Mouse (Mus musculus) monocyte, adult 2 months (primary cell): ENCODE results near the gene Nol9.

ENCODE experiments used
- DNase-seq, 2 experiments: peaks; one replicate each; pipeline ENCODE4 v3.0.0; 2022; ENCODE audit warnings: low spot score in 2 of 2, low read depth in 1 of 2

Gene Nol9

DNA sequence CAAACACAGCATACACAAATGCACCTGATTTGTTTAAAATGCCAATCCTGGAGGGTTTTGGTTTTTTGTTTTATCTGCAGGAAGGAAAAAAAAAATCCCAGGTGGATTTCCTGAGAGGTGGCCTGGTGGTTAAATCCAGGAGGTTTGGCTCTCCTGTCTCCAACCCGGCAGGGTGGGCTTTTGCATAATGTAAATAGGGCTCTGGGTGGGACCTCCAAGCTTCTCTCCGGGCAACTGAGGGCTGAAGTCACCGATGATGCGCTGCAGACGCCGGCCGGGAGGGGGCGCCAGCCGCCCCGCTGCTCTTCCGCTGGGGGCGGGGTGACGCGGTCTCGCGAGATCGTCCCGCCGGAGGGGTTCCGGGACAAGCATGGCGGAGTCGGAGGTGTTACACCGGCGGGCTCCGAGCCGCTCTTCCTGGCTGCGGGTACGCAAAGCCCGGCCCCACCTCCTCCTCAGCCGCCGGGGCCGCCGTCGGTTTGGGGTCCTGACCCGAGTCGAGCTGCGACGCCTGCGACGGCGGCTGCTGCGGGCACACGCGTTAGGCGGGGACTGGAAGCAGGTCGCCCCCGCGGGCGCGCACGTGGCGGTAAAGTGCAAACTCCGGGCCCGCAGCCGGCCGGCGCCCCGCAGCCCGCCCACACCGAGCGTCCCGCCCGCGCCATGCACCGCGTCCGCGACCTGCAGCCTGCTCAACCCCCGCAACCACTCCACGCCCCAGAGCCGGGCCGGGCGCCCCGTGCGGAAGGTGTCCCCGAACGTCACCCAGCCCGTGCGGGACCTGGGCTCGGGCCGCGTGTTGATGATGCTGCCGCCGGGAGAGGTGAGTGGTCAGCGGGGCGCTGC lies at the start of gene Nol9:
Nol9 (plus strand) TSS at position 337 of the 846 bp plus-strand sequence.
- peak; percentile 72 to 88 for DNase-seq

DNA sequence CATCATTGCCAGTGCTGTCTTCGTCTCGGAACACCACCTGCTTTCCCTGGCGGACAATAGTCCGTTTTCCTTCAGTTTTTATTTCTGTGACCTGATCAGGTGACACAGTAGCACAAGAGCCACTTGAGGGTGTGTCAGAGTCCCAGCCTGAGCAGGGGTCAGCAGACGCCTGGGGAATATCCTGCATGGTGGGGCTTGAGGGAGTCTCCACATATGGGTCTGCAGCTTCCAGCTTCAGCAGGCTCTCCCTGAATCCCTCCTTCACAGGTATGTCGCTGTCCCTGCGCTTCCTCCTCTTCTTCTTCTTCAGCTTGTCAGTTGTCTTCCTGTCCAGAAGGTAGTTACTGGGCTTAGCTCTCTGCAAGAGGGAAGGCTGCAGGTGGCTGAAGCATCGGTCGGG lies 47.0 kb upstream of the Nol9 start:
- no peak for DNase-seq

DNA sequence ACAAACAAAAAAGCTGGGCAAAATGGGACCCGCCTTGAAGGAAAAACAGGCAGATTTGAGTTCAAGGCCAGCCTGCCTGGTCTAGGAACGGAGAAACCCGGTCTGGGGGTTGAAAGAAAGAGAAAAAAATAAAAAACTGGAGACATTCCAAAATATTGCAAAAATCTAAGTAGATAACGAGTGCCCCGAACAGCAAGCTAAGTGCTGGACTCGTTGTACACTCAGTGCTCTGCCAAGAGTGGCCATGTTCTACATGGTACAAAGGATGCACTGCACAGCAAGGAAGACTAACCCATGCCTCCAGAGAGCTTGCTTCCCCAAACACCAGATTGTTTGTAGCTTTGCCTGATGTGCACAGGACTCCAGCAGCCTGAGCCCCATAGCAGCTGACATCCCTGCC lies 46.1 kb upstream of the Nol9 start:
- no peak for DNase-seq

DNA sequence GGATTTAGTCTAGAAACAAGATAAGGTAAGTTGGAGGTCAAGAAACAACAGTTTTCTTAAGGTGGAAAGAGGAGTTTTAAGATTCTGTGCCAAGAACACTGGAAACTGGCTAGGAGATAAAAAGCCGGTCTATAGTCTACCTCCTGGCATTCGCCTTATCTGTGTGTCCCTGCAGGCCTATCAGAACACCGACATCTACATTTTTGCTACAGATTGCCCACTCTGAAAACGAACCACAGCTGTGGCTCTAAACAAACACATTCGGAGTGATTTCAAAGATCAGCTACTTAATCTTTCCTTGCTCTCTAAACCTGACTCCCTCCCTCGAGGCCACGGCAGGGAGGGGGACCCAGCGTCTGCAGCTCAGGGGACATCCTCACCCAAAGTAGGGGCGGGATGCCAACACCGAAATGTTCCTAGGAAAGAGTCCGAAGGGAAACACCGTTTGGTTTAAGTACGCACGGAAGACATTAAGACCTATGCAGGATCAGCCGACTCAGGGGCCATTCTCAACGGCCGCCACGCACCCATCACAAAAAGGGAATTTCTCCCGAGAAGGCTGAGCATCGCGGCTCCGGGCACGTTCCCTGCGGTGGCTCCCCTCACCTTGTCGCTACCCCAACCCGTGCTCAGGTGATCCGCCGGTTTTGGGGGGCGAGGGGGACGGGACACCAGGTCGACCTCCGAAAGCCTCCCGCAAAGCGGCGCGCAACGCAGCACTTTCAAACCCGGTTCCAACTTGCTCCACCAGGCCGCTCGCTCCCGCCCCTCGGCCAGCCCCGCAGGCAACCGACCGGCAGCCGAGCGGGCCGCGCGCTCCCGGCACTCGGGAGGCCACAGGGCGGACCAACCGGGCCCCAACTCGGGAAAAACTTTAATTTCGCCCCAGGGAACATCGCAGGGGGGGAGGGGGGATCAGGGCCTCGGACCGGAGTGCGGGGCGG lies 44.6 kb upstream of the Nol9 start:
- DNase-seq: no peak

DNA sequence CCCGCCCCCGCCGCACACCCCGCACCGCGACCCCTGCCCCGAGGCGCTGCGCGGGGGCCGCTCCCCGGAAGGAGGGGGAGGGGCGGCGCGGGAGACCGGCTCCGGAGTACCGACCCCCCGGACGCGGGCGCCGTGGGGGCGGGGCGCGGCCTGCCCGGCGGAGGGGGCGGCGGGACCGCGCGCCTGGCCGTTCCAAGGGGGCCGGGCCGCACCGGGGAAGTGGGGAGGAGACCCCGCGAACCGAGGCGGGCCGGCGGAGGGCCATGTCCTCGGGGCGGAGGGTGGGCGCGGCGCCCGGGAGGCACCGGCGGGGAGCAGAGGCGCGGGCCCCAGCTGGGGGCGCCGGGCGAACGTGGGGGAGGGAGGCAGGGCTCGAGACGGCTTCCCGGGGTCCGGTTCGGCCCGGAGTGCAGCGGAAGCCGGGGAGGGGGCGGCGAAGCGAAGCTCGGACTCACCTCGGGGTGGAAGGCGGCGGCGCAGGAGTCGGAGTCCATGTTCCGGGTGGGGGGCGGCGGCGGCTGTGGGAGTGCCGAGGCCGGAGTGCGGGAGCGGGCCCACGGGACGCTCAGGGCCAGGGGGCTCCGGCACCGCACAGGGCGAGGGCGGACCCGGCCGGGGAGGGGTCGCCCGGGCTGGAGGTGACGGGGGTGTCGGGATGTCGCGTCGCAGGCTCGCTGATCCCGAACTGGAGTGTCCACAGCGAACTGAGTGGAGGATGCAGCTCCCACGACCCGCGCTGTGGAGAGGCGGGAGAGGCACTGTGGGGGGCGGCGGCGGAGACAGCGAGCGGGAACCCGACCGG lies 43.5 kb upstream of the Nol9 start:
- DNase-seq: no peak

DNA sequence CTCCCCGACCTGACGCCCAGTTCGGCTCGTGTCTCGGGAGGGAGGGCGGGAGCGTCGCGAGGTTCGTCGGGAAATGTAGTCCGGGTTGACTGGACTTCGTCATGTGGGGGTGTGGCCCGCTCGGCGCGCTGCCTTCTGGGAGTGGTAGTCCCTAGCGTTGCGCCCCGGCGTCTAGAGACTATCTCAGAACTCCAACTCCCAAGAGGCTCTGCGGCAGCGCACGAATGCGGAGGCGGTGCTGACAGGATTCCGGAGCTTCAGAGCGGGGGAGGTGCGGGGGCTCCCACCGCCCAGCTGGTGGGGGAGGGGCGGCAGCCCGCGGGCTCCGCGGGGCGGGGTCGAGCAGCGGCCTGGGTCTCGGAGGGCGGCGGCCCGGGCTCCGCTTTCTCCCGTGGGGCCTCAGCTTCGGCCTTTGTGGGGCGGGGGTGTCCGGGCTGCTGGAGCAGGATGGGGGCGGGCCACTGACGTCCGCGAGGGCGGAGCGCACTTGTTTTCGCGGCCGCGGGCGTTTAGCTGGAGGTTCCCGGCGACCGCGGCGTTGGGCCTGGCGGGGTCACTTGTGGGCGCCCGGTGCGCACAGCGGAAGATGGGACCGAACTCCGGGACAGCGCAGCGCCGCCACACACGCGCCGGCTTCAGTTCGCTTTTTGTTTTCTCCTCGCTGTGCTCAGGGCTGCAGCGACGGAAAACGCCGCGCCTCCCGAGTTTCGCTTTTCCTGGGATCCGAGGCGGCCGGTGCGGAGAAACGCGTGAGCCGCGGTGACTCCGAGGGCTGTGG lies 42.8 kb upstream of the Nol9 start, which contains the start of gene Phf13:
Phf13 (minus strand) TSS at position 86 of the 778 bp plus-strand sequence.
- DNase-seq: peak; percentile 90 to 97

DNA sequence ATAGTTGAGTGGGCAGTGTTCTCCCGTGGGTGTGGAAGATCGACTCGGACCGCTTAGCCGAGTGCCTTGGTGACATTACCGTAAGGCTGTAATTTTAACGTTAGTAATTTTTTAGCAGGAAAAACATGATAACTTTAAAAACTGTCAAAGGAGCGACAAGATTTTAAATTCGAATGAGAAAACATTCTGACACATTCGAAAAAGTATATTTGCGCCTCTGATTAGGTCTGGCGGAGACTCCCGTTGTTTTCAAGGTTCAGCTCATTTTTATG lies 42.2 kb upstream of the Nol9 start:
- DNase-seq: no peak

DNA sequence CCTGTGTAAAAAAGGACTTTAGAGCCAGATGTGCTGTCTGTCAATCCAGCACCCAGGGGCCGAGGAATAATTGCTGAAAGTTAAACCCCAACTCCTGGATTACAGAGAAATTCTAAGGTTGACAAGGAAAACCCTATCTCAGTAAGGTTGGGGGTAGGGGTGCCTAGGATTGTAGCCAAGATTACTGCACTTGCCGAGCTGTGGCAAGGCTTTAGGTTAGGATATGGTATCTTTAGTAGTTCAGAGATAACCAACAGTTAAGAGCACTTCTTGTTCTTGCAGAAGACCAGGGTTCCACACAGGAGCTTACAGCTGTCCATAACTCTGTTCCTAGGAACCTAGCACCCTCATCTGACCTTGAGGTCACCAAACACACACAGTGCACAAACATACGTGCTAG lies 41.4 kb upstream of the Nol9 start:
- no peak for DNase-seq

DNA sequence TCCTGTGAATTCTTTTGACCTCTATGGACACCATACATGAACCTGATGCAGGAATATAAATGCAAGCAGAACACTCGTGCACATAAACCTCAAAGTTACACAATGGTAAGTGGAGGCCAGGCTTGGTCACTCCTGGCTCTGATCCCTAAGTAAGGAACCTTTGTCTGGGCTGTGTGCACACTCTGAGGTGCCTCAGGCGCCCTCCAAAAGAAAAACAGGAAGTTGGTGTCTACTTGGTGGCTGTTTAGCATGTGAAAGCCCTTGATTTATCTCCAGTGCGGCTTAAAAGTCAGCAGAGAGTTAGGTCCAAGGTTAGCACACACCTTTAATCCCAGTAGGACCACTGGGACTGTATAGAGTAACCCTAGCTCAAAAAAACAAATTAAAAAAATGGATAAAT lies 39.6 kb upstream of the Nol9 start:
- no peak for DNase-seq

DNA sequence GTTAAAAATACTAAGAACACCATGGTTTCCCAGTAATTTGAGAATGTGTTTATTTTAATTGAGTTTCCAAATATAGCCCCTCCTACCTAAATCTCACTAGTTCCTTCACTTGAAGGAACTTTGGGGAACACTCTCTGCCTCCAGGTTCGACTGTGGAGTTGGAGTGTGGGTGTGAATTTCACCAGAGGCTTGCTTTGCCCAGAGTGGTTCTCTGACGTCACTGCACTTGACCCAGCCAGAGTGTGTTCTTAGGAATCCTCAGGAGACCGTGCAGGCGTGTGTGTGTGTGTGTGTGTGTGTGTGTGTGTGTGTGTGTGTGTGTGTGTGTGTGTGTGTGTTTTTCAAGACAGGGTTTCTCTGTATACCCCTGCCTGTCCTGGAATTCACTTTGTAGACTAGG lies 38.2 kb upstream of the Nol9 start:
- DNase-seq: no peak

DNA sequence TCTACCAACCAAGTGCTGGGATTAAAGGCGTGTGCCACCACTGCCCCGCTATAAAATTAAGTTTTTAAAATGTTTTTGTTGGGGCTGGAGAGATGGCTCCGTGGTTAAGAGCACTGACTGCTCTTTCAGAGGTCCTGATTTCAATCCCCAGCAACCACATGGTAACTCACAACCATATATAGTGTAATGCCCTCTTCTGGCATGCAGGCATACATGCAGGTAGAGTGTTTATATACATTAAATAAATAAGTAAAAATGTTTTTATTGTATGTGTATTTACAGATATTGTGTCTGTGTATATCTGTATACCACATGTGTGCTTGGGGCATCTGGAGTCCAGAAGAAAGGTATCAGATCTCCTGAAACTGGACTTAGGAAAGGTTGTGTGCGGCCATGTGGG lies 37.8 kb upstream of the Nol9 start:
- no peak for DNase-seq

DNA sequence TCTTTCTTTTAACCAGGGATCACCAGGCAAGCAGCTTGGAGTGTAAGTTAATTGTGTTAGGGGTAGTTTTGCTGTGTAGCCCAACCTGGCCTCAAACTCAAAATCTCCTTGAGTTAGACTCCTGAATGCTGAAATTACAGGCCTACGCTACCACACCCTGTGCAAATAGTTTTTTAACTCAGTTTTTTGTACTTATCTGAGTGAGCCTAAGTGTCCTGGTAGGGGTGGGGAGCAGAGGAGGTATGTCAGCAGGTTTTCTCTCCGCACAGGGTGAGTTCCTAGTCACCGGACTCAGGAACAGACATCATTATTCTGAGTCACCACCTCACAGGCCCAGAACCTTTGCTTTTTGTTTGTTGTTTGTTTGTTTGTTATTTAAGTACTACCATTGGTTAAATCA lies 37.1 kb upstream of the Nol9 start:
- no peak for DNase-seq

DNA sequence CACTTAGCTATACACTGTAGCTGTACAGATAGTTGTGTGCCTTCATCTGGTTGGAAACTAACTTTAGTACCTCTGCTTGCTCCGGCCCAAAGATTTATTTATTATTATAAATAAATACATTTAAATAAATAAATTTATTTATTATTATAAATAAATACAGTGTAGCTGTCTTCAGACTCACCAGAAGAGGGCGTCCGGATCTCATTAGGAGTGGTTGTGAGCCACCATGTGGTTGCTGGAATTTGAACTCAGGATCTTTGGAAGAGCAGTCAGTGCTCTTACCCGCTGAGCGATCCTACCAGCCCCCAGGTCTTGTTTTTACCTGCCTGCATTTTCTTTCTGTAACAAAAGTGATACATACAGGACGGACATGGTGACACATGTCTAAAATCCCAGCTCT lies 33.0 kb upstream of the Nol9 start:
- DNase-seq: no peak

DNA sequence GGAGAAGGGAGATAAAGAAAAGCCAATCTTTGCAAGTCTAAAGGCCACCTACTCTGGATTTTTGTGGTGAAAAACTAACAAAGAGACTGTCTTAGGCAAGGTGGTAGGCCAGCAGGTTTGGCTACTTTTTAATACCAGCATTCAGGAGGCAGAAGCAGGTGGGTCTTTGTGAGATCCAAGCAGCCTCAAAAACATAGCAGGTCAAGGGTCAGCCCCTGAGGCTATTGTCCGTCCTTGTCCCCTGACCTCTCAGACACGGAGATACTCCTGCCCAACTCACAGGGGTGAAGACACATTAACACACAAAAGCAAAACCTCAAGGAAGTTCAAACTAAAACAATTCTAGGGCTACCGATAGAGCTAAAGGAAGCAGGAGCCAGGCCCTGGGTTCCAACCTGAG lies 32.3 kb upstream of the Nol9 start:
- DNase-seq: no peak

DNA sequence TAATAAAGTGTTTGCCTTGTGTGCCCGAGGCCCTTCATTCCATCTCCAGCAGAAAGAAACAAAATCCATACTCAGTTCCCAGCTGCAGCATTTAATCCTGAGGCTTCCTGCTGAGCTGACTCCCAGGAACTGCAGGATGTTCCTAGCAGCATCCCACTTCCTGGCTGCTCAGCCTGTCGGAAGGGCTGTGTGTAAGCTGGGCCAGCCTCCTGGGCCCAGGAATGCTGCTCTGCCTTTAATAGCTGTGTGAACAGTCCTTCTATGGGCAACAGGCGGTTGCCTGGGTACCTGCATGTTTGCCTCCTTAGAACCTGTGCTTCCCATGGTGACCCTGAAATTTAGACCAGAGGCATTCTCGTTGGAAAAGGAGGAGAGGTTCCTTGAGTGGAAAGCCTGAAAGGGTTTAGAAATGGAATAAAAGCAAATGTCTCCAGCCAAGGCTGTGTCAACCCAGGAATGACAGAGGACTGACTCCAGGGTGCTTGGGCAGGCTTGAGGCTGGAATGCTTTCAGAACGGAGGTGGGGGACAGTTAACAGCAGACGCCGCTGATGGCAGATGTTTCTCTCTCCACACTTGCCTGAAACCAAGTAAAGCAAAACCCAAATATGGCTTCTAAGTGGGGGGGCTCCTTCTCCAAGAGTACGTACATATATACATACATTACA lies 31.5 kb upstream of the Nol9 start:
- no peak for DNase-seq

DNA sequence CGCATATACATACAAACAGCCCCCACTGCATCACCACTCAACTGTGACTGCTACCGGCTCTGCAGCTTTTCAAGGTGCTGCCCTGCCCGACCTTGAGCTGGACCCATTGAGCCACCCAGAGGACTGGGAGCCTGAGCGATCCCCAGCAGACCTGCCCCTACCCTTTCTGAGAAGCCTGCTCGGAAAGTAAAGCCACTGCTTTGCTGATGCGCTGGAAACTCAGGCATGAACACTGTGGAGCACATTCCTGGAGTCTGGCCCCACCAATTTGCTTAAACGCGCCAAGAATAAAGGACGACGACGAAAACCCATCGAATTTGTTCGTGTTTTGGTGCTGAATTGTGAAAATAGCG lies 31.0 kb upstream of the Nol9 start:
- DNase-seq: no peak

DNA sequence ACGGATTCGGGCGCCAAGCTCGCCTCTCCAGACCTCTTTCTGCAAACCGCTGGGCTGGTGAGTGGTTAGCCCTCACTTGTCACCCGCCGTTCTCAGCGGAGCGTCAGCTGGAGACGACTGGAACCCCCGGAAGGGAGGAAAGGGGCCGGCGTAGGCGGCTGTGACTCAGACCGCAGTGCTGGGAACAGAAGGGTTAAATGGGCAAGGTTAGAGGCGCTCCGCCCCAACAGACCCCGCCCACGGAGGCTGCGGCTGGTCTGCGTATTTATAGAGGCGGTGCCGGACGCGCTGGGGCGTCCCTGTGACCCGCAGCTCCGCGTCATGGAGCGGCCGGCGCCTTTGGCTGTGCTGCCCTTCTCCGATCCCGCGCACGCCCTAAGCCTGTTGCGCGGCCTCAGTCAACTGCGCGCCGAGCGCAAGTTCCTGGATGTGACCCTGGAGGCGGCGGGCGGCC lies 30.5 kb upstream of the Nol9 start, which contains the start of gene Klhl21:
Klhl21 (plus strand) TSS at position 182 of the 454 bp plus-strand sequence.
- DNase-seq: peak; percentile 86 to 93

DNA sequence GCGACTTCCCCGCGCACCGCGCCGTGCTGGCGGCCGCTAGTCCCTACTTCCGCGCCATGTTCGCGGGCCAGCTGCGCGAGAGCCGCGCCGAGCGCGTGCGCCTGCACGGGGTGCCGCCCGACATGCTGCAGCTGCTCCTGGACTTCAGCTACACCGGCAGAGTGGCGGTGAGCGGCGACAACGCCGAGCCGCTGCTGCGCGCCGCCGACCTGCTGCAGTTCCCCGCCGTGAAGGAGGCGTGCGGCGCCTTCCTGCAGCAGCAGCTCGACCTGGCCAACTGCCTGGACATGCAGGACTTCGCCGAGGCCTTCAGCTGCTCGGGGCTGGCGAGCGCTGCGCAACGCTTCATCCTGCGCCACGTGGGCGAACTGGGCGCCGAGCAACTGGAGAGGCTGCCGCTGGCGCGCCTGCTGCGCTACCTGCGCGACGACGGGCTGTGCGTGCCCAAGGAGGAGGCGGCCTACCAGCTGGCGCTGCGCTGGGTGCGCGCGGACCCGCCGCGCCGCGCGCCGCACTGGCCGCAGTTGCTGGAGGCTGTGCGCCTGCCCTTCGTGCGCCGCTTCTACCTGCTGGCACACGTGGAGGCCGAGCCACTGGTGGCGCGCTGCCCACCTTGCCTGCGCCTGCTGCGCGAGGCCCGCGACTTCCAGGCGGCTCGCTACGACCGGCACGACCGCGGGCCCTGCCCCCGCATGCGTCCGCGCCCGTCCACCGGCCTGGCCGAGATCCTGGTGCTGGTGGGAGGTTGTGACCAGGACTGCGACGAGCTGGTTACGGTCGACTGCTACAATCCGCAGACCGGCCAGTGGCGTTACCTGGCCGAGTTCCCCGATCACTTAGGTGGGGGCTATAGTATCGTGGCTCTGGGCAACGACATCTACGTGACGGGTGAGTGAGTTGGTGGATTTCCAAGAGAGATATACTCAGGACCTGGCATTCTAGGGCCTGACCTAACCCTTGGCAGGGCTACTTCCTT lies 29.8 kb upstream of the Nol9 start:
- no peak for DNase-seq
